13 mouse cellular contexts compared by ENCODE assay signal in genomic region chr2:119512292-119512691, GRCm38 (mm10). TPM values are rescaled to one million over a fixed set of nuclear protein-coding genes. Genes with fewer than 3 reads are reported as not detected.
DNase-seq lines count a peak whose midpoint lies in the region; ATAC-seq and TF ChIP-seq lines count a peak whose summit lies in the region.
"Had no signal": no experiment of that assay in that cellular context is flagged by ENCODE, and none has a peak within 500 bp of the region (broad histone marks: within the 10 kb centered on the region; RNA-seq: fewer than 3 reads in every experiment).

No protein-coding gene starts in this region.

- H3K4me3 ChIP-seq in E14TG2a.4 (replicated peaks; ENCODE audit: low read length), result no peak overlapping the region
- no peak overlapping the region for H3K4me3 ChIP-seq in cerebellum, adult 2 months (replicated peaks; ENCODE audit: insufficient read depth, low read depth, low read length)
- H3K4me3 ChIP-seq: heart, embryonic 13.5 days; limb, embryonic 13.5 days had no signal

- peaks cover 3% of the 10 kb centered on the region; the same call in 1 of the 2 replicates for H3K4me1 ChIP-seq in E14TG2a.4 (replicated peaks; ENCODE audit: low read depth, low read length)
- no peaks in the 10 kb centered on the region for H3K4me1 ChIP-seq in cerebellum, adult 2 months (ENCODE audit: control insufficient read depth, insufficient read depth, low read length)
- H3K4me1 ChIP-seq: heart, embryonic 13.5 days; limb, embryonic 13.5 days had no signal

- no peaks in the 10 kb centered on the region for H3K36me3 ChIP-seq in E14TG2a.4 (ENCODE audit: insufficient read depth, low read length)
- H3K36me3 ChIP-seq: heart, embryonic 13.5 days; limb, embryonic 13.5 days had no signal

- DNase-seq in kidney, postnatal 10 days, result peak; percentile 16
- no peak for DNase-seq in kidney, postnatal 14 days
- peak; percentile 3 for DNase-seq in T-cell, adult 2 months (ENCODE audit: low spot score)
- peak; percentile 19 for DNase-seq in naive thymus-derived CD4-positive, alpha-beta T cell, adult 2 months (ENCODE audit: low read depth)
- no peak for DNase-seq in cerebellum, adult 2 months
- no peak for DNase-seq in adrenal gland, postnatal 4 days (ENCODE audit: low spot score in 2 of 2)
- DNase-seq: cerebellum, postnatal 14 days; right cerebral cortex, adult 18-20 months had no signal

- TF ChIP-seq POLR2A in cerebellum, adult 2 months (IDR thresholded peaks at IDR 0.05; ENCODE audit: borderline replicate concordance, insufficient read depth, low read length), result no peak

- H3K27ac ChIP-seq in cerebellum, adult 2 months (ENCODE audit: insufficient read depth, low read length), result no peak overlapping the region
- H3K27ac ChIP-seq: heart, embryonic 13.5 days; limb, embryonic 13.5 days had no signal

- ATAC-seq in granulocyte monocyte progenitor cell, adult 5-6 weeks (replicated peaks; ENCODE audit: poor library complexity, severe bottlenecking), result no peak
- ATAC-seq: forebrain, embryonic 14.5 days had no signal

- 82% methylated on average over 3 of the region's 3 CpGs for WGBS in cerebellum, adult 2 months

- TF ChIP-seq CTCF in E14TG2a.4 (conservative IDR thresholded peaks at IDR 0.05; ENCODE audit: low read length), result peak; percentile 69
- no peak for TF ChIP-seq CTCF in cerebellum, adult 2 months (IDR thresholded peaks at IDR 0.05; ENCODE audit: borderline replicate concordance, insufficient read depth, low read depth, low read length)

- H3K27me3 ChIP-seq in E14TG2a.4 (ENCODE audit: insufficient read depth, low read length), result no peaks in the 10 kb centered on the region
- H3K27me3 ChIP-seq in cerebellum, adult 2 months (ENCODE audit: control insufficient read depth, insufficient read depth, low read length), result no peaks in the 10 kb centered on the region
- H3K27me3 ChIP-seq: heart, embryonic 13.5 days; limb, embryonic 13.5 days had no signal

- H3K9me3 ChIP-seq in E14TG2a.4 (ENCODE audit: low read length), result no peaks in the 10 kb centered on the region
- H3K9me3 ChIP-seq: heart, embryonic 13.5 days; limb, embryonic 13.5 days had no signal

RNA-seq across cellular contexts. Expression of gene Ino80, which starts 34.8 kb away (rescaled TPM):
- polyA plus RNA-seq in cerebellum, adult 2 months (2012; rRNA removed), result 17.1 and 17.3 TPM in 2 replicates
- total RNA-seq in adrenal gland, postnatal 4 days (2021), result 10 to 100 TPM; 25.0 to 26.7 TPM
- 22.7 and 25.1 TPM in 2 replicates for total RNA-seq in granulocyte monocyte progenitor cell, adult 5-6 weeks (2014; fragmentation: Nextera tagmentation)
- 25.3 and 28.0 TPM in 2 replicates for total RNA-seq in granulocyte monocyte progenitor cell, adult 5-6 weeks (2017)

RNA-seq across cellular contexts. Expression of gene Exd1, which starts 35.1 kb away (rescaled TPM):
- polyA plus RNA-seq in cerebellum, adult 2 months (2012; rRNA removed), result 0.90 and 1.2 TPM in 2 replicates
- under 1 TPM; 0.54 to 0.62 TPM for total RNA-seq in adrenal gland, postnatal 4 days (2021)
- total RNA-seq in granulocyte monocyte progenitor cell, adult 5-6 weeks (2014; fragmentation: Nextera tagmentation), result 0.13 TPM in 1 of 2 replicates, not detected in the other
- 0.31 TPM in 1 of 2 replicates, not detected in the other for total RNA-seq in granulocyte monocyte progenitor cell, adult 5-6 weeks (2017)

RNA-seq across cellular contexts. Expression of gene Chp1, which starts 35.2 kb away (rescaled TPM):
- polyA plus RNA-seq in cerebellum, adult 2 months (2012; rRNA removed), result 126 and 142 TPM in 2 replicates
- 100 to 1,000 TPM; 125 to 144 TPM for total RNA-seq in adrenal gland, postnatal 4 days (2021)
- total RNA-seq in granulocyte monocyte progenitor cell, adult 5-6 weeks (2014; fragmentation: Nextera tagmentation), result 53.9 and 55.8 TPM in 2 replicates
- 46.9 and 53.5 TPM in 2 replicates for total RNA-seq in granulocyte monocyte progenitor cell, adult 5-6 weeks (2017)

Comparison
In these comparisons a context has a peak if more than half of its experiments do, and no peak if none do; other contexts are left out.
1. DNase-seq: peak in kidney, postnatal 10 days (single experiment), T-cell, adult 2 months (single experiment) and naive thymus-derived CD4-positive, alpha-beta T cell, adult 2 months (single experiment); none in kidney, postnatal 14 days (single experiment), cerebellum, adult 2 months (0 of 2) and adrenal gland, postnatal 4 days (0 of 2).